Mouse (Mus musculus): ENCODE measurements around the gene Gm20388. TPM values are rescaled to one million over a fixed set of nuclear protein-coding genes. Genes with fewer than 3 reads are reported as not detected.

Gene Gm20388
- polyA plus RNA-seq, 1 experiment: 28.1 TPM

DNA sequence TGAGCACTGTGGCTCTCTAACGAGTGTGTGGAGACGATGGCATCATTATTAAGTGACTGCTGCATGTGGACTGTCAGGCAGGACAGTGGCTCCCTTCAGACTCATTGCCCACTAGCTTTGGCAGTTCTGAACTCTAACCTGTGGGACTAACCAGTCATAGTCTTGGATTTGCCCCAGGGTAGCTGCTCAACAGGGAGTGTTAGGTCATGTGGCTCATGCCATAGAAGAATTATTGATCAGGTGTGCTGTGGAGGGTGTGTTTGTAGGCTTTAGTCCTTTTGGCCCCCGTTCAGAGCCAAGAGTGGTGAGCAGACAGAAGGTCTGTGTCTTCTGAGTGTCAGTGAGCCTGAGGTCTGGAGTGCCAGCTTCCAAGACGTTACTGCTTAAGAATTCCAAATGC lies 2082.3 kb downstream of the Gm20388 start:
- TF ChIP-seq CTCF (IDR thresholded peaks at IDR 0.05; ENCODE audit: low read depth, low read length) (no peak), EP300 (IDR thresholded peaks at IDR 0.05; ENCODE audit: insufficient read depth, low read depth, low read length) (no peak), POLR2A (IDR thresholded peaks at IDR 0.05; ENCODE audit: insufficient read depth, low read length) (no peak)
- Histone ChIP-seq H3K9ac (ENCODE audit: low read depth, poor library complexity, severe bottlenecking) (no peak overlapping the region), H3K27ac (ENCODE audit: insufficient read depth, low read length) (no peak overlapping the region), H3K27me3 (ENCODE audit: control insufficient read depth, insufficient read depth, low read length, poor library complexity, severe bottlenecking) (no peaks in the 10 kb centered on the region), H3K9me3 (replicated peaks; ENCODE audit: control insufficient read depth, insufficient read depth, low read length, poor library complexity, severe bottlenecking) (no peaks in the 10 kb centered on the region), H3K4me3 (ENCODE audit: low read depth, low read length) (no peak overlapping the region), H3K4me1 (ENCODE audit: control insufficient read depth, insufficient read depth, low read length) (no peaks in the 10 kb centered on the region), H3K36me3 (ENCODE audit: control insufficient read depth, insufficient read depth, low read length, poor library complexity, severe bottlenecking) (peaks cover 40% of the 10 kb centered on the region)

DNA sequence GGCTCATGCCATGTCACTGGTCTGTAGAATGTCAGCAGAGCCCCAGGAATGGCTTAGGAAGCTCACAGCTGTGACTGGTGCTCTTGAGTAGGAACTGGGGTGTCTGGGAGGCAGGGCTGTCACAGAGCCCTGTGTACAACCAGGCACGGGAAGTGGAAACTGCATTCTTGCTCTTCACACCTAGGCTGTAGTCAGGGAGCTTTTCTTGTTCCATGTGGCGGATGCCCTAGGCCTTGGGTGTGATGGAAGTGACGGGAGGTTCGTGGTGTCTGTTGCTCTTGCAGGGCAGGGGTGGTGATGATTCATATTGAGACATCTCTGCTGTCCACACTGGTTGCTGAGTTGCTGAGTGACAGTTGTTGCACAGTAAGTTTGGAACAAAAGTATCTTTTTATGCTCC lies 2084.5 kb downstream of the Gm20388 start:
- TF ChIP-seq EP300 (IDR thresholded peaks at IDR 0.05; ENCODE audit: insufficient read depth, low read depth, low read length) (no peak), CTCF (IDR thresholded peaks at IDR 0.05; ENCODE audit: low read depth, low read length) (no peak), POLR2A (IDR thresholded peaks at IDR 0.05; ENCODE audit: insufficient read depth, low read length) (no peak)

GRCm38 (mm10) chr8:121995895-121996294 lies 2085.3 kb downstream of the Gm20388 start:
- H3K4me3 ChIP-seq (ENCODE audit: low read depth, low read length): no peak overlapping the region
- H3K27me3 ChIP-seq (ENCODE audit: control insufficient read depth, insufficient read depth, low read length, poor library complexity, severe bottlenecking): no peaks in the 10 kb centered on the region
- H3K4me1 ChIP-seq (ENCODE audit: control insufficient read depth, insufficient read depth, low read length): no peaks in the 10 kb centered on the region
- H3K27ac ChIP-seq (ENCODE audit: insufficient read depth, low read length): no peak overlapping the region
- H3K9me3 ChIP-seq (replicated peaks; ENCODE audit: control insufficient read depth, insufficient read depth, low read length, poor library complexity, severe bottlenecking): no peaks in the 10 kb centered on the region
- no peak overlapping the region for H3K9ac ChIP-seq (ENCODE audit: low read depth, poor library complexity, severe bottlenecking)
- H3K36me3 ChIP-seq (ENCODE audit: control insufficient read depth, insufficient read depth, low read length, poor library complexity, severe bottlenecking): peaks cover 52% of the 10 kb centered on the region
- no peak for TF ChIP-seq EP300 (IDR thresholded peaks at IDR 0.05; ENCODE audit: insufficient read depth, low read depth, low read length)
- no peak for TF ChIP-seq CTCF (IDR thresholded peaks at IDR 0.05; ENCODE audit: low read depth, low read length)
- TF ChIP-seq POLR2A (IDR thresholded peaks at IDR 0.05; ENCODE audit: insufficient read depth, low read length): no peak

More for the DNA sequence above, 2084.5 kb downstream of the Gm20388 start:
- H3K9me3 ChIP-seq (replicated peaks; ENCODE audit: control insufficient read depth, insufficient read depth, low read length, poor library complexity, severe bottlenecking): no peaks in the 10 kb centered on the region
- no peak overlapping the region for H3K27ac ChIP-seq (ENCODE audit: insufficient read depth, low read length)
- no peaks in the 10 kb centered on the region for H3K4me1 ChIP-seq (ENCODE audit: control insufficient read depth, insufficient read depth, low read length)
- no peak overlapping the region for H3K4me3 ChIP-seq (ENCODE audit: low read depth, low read length)
- H3K36me3 ChIP-seq (ENCODE audit: control insufficient read depth, insufficient read depth, low read length, poor library complexity, severe bottlenecking): peaks cover 48% of the 10 kb centered on the region
- H3K9ac ChIP-seq (ENCODE audit: low read depth, poor library complexity, severe bottlenecking): no peak overlapping the region
- H3K27me3 ChIP-seq (ENCODE audit: control insufficient read depth, insufficient read depth, low read length, poor library complexity, severe bottlenecking): no peaks in the 10 kb centered on the region

GRCm38 (mm10) chr8:121998631-121999030 lies 2088.0 kb downstream of the Gm20388 start:
- H3K27ac ChIP-seq (ENCODE audit: insufficient read depth, low read length): no peak overlapping the region
- no peaks in the 10 kb centered on the region for H3K27me3 ChIP-seq (ENCODE audit: control insufficient read depth, insufficient read depth, low read length, poor library complexity, severe bottlenecking)
- TF ChIP-seq POLR2A (IDR thresholded peaks at IDR 0.05; ENCODE audit: insufficient read depth, low read length) (no peak), CTCF (IDR thresholded peaks at IDR 0.05; ENCODE audit: low read depth, low read length) (no peak), EP300 (IDR thresholded peaks at IDR 0.05; ENCODE audit: insufficient read depth, low read depth, low read length) (no peak)
- H3K9me3 ChIP-seq (replicated peaks; ENCODE audit: control insufficient read depth, insufficient read depth, low read length, poor library complexity, severe bottlenecking): no peaks in the 10 kb centered on the region
- H3K36me3 ChIP-seq (ENCODE audit: control insufficient read depth, insufficient read depth, low read length, poor library complexity, severe bottlenecking): peaks cover 51% of the 10 kb centered on the region
- no peak overlapping the region for H3K9ac ChIP-seq (ENCODE audit: low read depth, poor library complexity, severe bottlenecking)
- no peak overlapping the region for H3K4me3 ChIP-seq (ENCODE audit: low read depth, low read length)
- no peaks in the 10 kb centered on the region for H3K4me1 ChIP-seq (ENCODE audit: control insufficient read depth, insufficient read depth, low read length)

- H3K27me3 ChIP-seq (ENCODE audit: control insufficient read depth, insufficient read depth, low read length, poor library complexity, severe bottlenecking): no peaks in the 10 kb centered on the region
- H3K36me3 ChIP-seq (ENCODE audit: control insufficient read depth, insufficient read depth, low read length, poor library complexity, severe bottlenecking): peaks cover 48% of the 10 kb centered on the region
- no peaks in the 10 kb centered on the region for H3K9me3 ChIP-seq (replicated peaks; ENCODE audit: control insufficient read depth, insufficient read depth, low read length, poor library complexity, severe bottlenecking)
- H3K4me3 ChIP-seq (ENCODE audit: low read depth, low read length): no peak overlapping the region
- no peak for TF ChIP-seq CTCF (IDR thresholded peaks at IDR 0.05; ENCODE audit: low read depth, low read length)
- no peak for TF ChIP-seq POLR2A (IDR thresholded peaks at IDR 0.05; ENCODE audit: insufficient read depth, low read length)
- TF ChIP-seq EP300 (IDR thresholded peaks at IDR 0.05; ENCODE audit: insufficient read depth, low read depth, low read length): no peak
- no peaks in the 10 kb centered on the region for H3K4me1 ChIP-seq (ENCODE audit: control insufficient read depth, insufficient read depth, low read length)
- no peak overlapping the region for H3K9ac ChIP-seq (ENCODE audit: low read depth, poor library complexity, severe bottlenecking)
- no peak overlapping the region for H3K27ac ChIP-seq (ENCODE audit: insufficient read depth, low read length)
These were observed 2088.6 kb downstream of the Gm20388 start for GRCm38 (mm10) chr8:121999211-121999610.

- H3K27ac ChIP-seq (ENCODE audit: insufficient read depth, low read length): no peak overlapping the region
- no peak for TF ChIP-seq EP300 (IDR thresholded peaks at IDR 0.05; ENCODE audit: insufficient read depth, low read depth, low read length)
- TF ChIP-seq POLR2A (IDR thresholded peaks at IDR 0.05; ENCODE audit: insufficient read depth, low read length): no peak
- TF ChIP-seq CTCF (IDR thresholded peaks at IDR 0.05; ENCODE audit: low read depth, low read length): no peak
- peaks cover 45% of the 10 kb centered on the region for H3K36me3 ChIP-seq (ENCODE audit: control insufficient read depth, insufficient read depth, low read length, poor library complexity, severe bottlenecking)
- H3K27me3 ChIP-seq (ENCODE audit: control insufficient read depth, insufficient read depth, low read length, poor library complexity, severe bottlenecking): no peaks in the 10 kb centered on the region
- no peak overlapping the region for H3K4me3 ChIP-seq (ENCODE audit: low read depth, low read length)
- H3K9me3 ChIP-seq (replicated peaks; ENCODE audit: control insufficient read depth, insufficient read depth, low read length, poor library complexity, severe bottlenecking): no peaks in the 10 kb centered on the region
- no peak overlapping the region for H3K9ac ChIP-seq (ENCODE audit: low read depth, poor library complexity, severe bottlenecking)
- H3K4me1 ChIP-seq (ENCODE audit: control insufficient read depth, insufficient read depth, low read length): no peaks in the 10 kb centered on the region
These were observed 2090.9 kb downstream of the Gm20388 start for GRCm38 (mm10) chr8:122001339-122002115.

Measured in ES-Bruce4 (cell line).